Mouse (Mus musculus): ENCODE measurements around the gene Barhl1.

DNA sequence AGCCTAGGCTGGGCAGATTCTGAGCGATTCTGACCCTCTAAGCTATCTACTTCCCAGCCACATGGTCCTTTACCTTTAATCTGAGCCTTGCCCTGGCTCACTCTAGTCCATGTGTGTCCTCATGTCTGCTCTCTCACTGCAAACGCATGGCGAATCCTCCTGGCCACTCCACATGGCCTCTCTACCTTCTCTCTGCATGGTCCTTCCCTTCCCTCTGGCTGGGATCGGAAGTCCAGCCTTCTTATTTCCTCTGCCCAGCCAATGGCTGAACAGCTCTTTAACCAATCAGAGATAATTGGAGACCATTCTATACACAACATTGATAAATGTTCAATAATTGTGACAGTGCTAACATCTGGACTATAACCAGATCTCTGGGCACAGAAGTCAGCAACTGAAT, 40.4 kb upstream of the Barhl1 start:
- TF ChIP-seq MAX (IDR thresholded peaks at IDR 0.05; ENCODE audit: low read depth) (no peak), POLR2A (IDR thresholded peaks at IDR 0.05; ENCODE audit: insufficient read length, low read depth) (no peak), POLR2AphosphoS2 (IDR thresholded peaks at IDR 0.05; ENCODE audit: insufficient read length, low read depth) (no peak), SRF (IDR thresholded peaks at IDR 0.05; ENCODE audit: control insufficient read depth, insufficient read length, low read depth) (no peak), REST (IDR thresholded peaks at IDR 0.05; ENCODE audit: insufficient read depth, insufficient read length) (no peak), E2F4 (IDR thresholded peaks at IDR 0.05; ENCODE audit: insufficient read depth) (no peak), MYOG (IDR thresholded peaks at IDR 0.05; ENCODE audit: control insufficient read depth in 1 of 3, insufficient read depth in 1 of 3, insufficient read length in 2 of 3, low read depth in 2 of 3) (no peak), MYOD1 (IDR thresholded peaks at IDR 0.05; ENCODE audit: control insufficient read depth in 1 of 3, insufficient read length in 2 of 3, low read depth in 2 of 3) (no peak), TCF3 (IDR thresholded peaks at IDR 0.05; ENCODE audit: insufficient read length, low read depth) (no peak), USF1 (IDR thresholded peaks at IDR 0.05; ENCODE audit: low read depth) (no peak), CEBPB (IDR thresholded peaks at IDR 0.05; ENCODE audit: insufficient read depth, poor library complexity, severe bottlenecking) (no peak)

Data from myocyte (in vitro differentiated cells).